21 mouse cellular contexts compared by ENCODE assay signal in the genomic region with DNA sequence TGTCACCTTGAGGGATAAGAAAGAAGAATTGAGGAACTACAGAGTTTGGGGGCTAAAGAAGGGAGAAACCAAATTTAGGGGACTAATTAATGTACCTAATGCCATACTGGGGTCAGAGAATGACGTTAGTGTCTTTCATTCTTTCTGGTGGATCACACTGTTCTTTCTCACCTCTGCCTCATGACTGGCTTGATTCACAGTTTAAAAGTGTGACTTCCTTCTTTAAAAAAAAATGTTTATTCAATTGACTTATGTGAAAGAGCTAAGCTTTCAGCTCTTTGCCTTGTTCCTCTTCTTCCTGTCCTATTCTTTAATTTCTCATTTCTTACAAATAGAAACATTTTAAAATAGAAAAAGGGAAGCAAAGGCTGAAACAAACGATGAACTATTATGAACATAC. TPM values are rescaled to one million over a fixed set of nuclear protein-coding genes. Genes with fewer than 3 reads are reported as not detected.
"Had no signal": no experiment of that assay in that cellular context is flagged by ENCODE, and none has a peak within 500 bp of the region (broad histone marks: within the 10 kb centered on the region; RNA-seq: fewer than 3 reads in every experiment).

No protein-coding gene starts in this region.

- H3K9ac ChIP-seq: liver, embryonic 14.5 days; lung, embryonic 15.5 days; midbrain, embryonic 13.5 days; midbrain, embryonic 15.5 days; neural tube, embryonic 12.5 days; stomach, embryonic 15.5 days had no signal

- H3K36me3 ChIP-seq: lung, embryonic 15.5 days; midbrain, embryonic 13.5 days; midbrain, embryonic 15.5 days; neural tube, embryonic 12.5 days; stomach, embryonic 15.5 days had no signal

- H3K27ac ChIP-seq: liver, embryonic 14.5 days; lung, embryonic 15.5 days; macrophage; midbrain, embryonic 13.5 days; midbrain, embryonic 15.5 days; neural tube, embryonic 12.5 days; stomach, embryonic 15.5 days; stomach, postnatal 0 days had no signal

- H3K4me1 ChIP-seq: lung, embryonic 15.5 days; midbrain, embryonic 13.5 days; midbrain, embryonic 15.5 days; neural tube, embryonic 12.5 days; stomach, embryonic 15.5 days had no signal

- DNase-seq: liver; lung, adult 2 months; lung, postnatal 14 days; lung, postnatal 36 days; right cerebral cortex, postnatal 14 days; thymus, adult 2 months; thymus, postnatal 14 days; thymus, postnatal 36 days had no signal

- H3K4me2 ChIP-seq: liver, embryonic 11.5 days; lung, embryonic 15.5 days; midbrain, embryonic 11.5 days; midbrain, embryonic 13.5 days; midbrain, embryonic 15.5 days; neural tube, embryonic 12.5 days; stomach, embryonic 15.5 days had no signal

- H3K27me3 ChIP-seq: lung, embryonic 15.5 days; megakaryocyte, embryonic 14.5 days; midbrain, embryonic 13.5 days; midbrain, embryonic 15.5 days; neural tube, embryonic 12.5 days; stomach, embryonic 15.5 days had no signal

- H3K9me3 ChIP-seq: lung, embryonic 15.5 days; megakaryocyte, embryonic 14.5 days; midbrain, embryonic 13.5 days; midbrain, embryonic 15.5 days; neural tube, embryonic 12.5 days; stomach, embryonic 15.5 days had no signal

- ATAC-seq: lung, postnatal 0 days; midbrain, embryonic 13.5 days; midbrain, embryonic 15.5 days had no signal

- H3K4me3 ChIP-seq: lung, embryonic 15.5 days; megakaryocyte, embryonic 14.5 days; midbrain, embryonic 13.5 days; midbrain, embryonic 15.5 days; myocyte; neural tube, embryonic 12.5 days; stomach, embryonic 15.5 days had no signal

RNA-seq across cellular contexts. Expression of a gene that starts 20.6 kb away (rescaled TPM):
- polyA plus RNA-seq: macrophage, myocyte had no signal
